Mouse (Mus musculus): ENCODE measurements around the gene Aspa.
A peak's percentile ranks its signal among the peaks of the same experiment; 100 is the strongest.
"Not testable (repeated sequence)": the region's sequence is repeated elsewhere in the genome, so short reads cannot be mapped to it uniquely, and the experiment has no call there.

The Aspa gene

GRCm38 (mm10) chr11:73329442-73329841 is at the start of gene Aspa, which contains the start of the genes Gm49340 and Spata22:
Aspa (minus strand) TSS chr11:73329596.
Gm49340 (plus strand) TSS chr11:73329741.
Spata22 (plus strand) TSS chr11:73329741.
- no peak for DNase-seq (ENCODE audit: low read depth, low spot score)

GRCm38 (mm10) chr11:73370946-73371345 is 41.5 kb upstream of the Aspa start, which contains the start of gene Olfr376:
Olfr376 (plus strand) TSS chr11:73371246.
- DNase-seq (ENCODE audit: low read depth, low spot score) = no peak

GRCm38 (mm10) chr11:73350483-73350882 is 21.1 kb upstream of the Aspa start, which contains the start of gene Olfr20:
Olfr20 (plus strand) TSS chr11:73350783.
- no peak for DNase-seq (ENCODE audit: low read depth, low spot score)

GRCm38 (mm10) chr11:73336919-73337318 is 7.5 kb upstream of the Aspa start:
- DNase-seq (ENCODE audit: low read depth, low spot score) = no peak

GRCm38 (mm10) chr11:73333357-73333756 is 4.0 kb upstream of the Aspa start:
- no peak for DNase-seq (ENCODE audit: low read depth, low spot score)

- DNase-seq (ENCODE audit: low read depth, low spot score) = no peak
Measured at GRCm38 (mm10) chr11:73327361-73327760, 2.0 kb downstream of the Aspa start.

GRCm38 (mm10) chr11:73326485-73326886 is 2.9 kb downstream of the Aspa start:
- no peak for DNase-seq (ENCODE audit: low read depth, low spot score)

GRCm38 (mm10) chr11:73323906-73324830 is 5.2 kb downstream of the Aspa start:
- no peak for DNase-seq (ENCODE audit: low read depth, low spot score)

- not testable (repeated sequence) for DNase-seq (ENCODE audit: low read depth, low spot score)
Measured at GRCm38 (mm10) chr11:73321064-73321463, 8.3 kb downstream of the Aspa start.

- not testable (repeated sequence) for DNase-seq (ENCODE audit: low read depth, low spot score)
Measured at GRCm38 (mm10) chr11:73318581-73318980, 10.8 kb downstream of the Aspa start.

- DNase-seq (ENCODE audit: low read depth, low spot score) = no peak
Measured at GRCm38 (mm10) chr11:73315961-73316360, 13.4 kb downstream of the Aspa start.

GRCm38 (mm10) chr11:73303123-73303522 is 26.3 kb downstream of the Aspa start:
- DNase-seq (ENCODE audit: low read depth, low spot score) = no peak

GRCm38 (mm10) chr11:73289621-73290020 is 39.8 kb downstream of the Aspa start:
- no peak for DNase-seq (ENCODE audit: low read depth, low spot score)

GRCm38 (mm10) chr11:73284351-73284750 is 45.0 kb downstream of the Aspa start:
- DNase-seq (ENCODE audit: low read depth, low spot score) = no peak

GRCm38 (mm10) chr11:73283926-73284325 is 45.5 kb downstream of the Aspa start:
- no peak for DNase-seq (ENCODE audit: low read depth, low spot score)

GRCm38 (mm10) chr11:73283369-73283768 is 46.0 kb downstream of the Aspa start:
- DNase-seq (ENCODE audit: low read depth, low spot score) = no peak

- peak; percentile 65 for DNase-seq (ENCODE audit: low read depth, low spot score)
Measured at GRCm38 (mm10) chr11:73281528-73282027, 47.8 kb downstream of the Aspa start.

GRCm38 (mm10) chr11:73280710-73281109 is 48.7 kb downstream of the Aspa start:
- DNase-seq (ENCODE audit: low read depth, low spot score) = peak; percentile 26

GRCm38 (mm10) chr11:73274821-73275220 is 54.6 kb downstream of the Aspa start:
- DNase-seq (ENCODE audit: low read depth, low spot score) = no peak

GRCm38 (mm10) chr11:73267267-73267666 is 62.1 kb downstream of the Aspa start, which contains the start of gene Trpv3:
Trpv3 (plus strand) TSS chr11:73267388.
- peak; percentile 23 for DNase-seq (ENCODE audit: low read depth, low spot score)

- no peak for DNase-seq (ENCODE audit: low read depth, low spot score)
Measured at GRCm38 (mm10) chr11:73261385-73261784, 68.0 kb downstream of the Aspa start.

GRCm38 (mm10) chr11:73260457-73260856 is 68.9 kb downstream of the Aspa start:
- DNase-seq (ENCODE audit: low read depth, low spot score) = no peak

- DNase-seq (ENCODE audit: low read depth, low spot score) = no peak
Measured at GRCm38 (mm10) chr11:73258664-73259063, 70.7 kb downstream of the Aspa start.

Measured in CD4-positive helper T cell, adult 2 months (primary cell).